Mouse (Mus musculus) spleen, postnatal 36 days (tissue): ENCODE results near the gene Gm14525.
"Not testable (repeated sequence)": the region's sequence is repeated elsewhere in the genome, so short reads cannot be mapped to it uniquely, and the experiment has no call there.

Experiments used
- DNase-seq, 2 experiments: peaks; one replicate each; pipeline ENCODE4 v3.0.0; 2022; ENCODE audit warnings: low spot score in 2 of 2, mixed read lengths in 1 of 2

Gm14525 gene

GRCm38 (mm10) chrX:26702538-26702937 is at the start of gene Gm14525:
TSS of gene Gm14525 (minus strand) at chrX:26702638.
- DNase-seq = not testable (repeated sequence)
